Mouse (Mus musculus) intestine, embryonic 14.5 days (tissue): Measurements from ENCODE around the gene Foxj1. TPM values are rescaled to one million over a fixed set of nuclear protein-coding genes. Genes with fewer than 3 reads are reported as not detected.
"Not testable (repeated sequence)": the region's sequence is repeated elsewhere in the genome, so short reads cannot be mapped to it uniquely, and the experiment has no call there.

Experiments
- ATAC-seq: fragments of 200-750 bp; cut with Nextera tagmentation; replicated peaks from 2 replicates; pipeline ENCODE4 v1.8.0; 2017; ENCODE audit warnings: low read depth, moderate number of reproducible peaks, moderate TSS enrichment, moderate library complexity; ENCODE audit not compliant: low FRiP score, low TSS enrichment
- DNase-seq: peaks from one replicate; pipeline ENCODE4 v3.0.0-alpha.2; 2018; ENCODE audit warnings: low spot score
- H3K27ac ChIP-seq: fragments of 300-500 bp; sonication (generic); 2 replicates; pipeline ENCODE4 v1.5.1; 2014; ENCODE audit warnings: low read depth, mild to moderate bottlenecking, control low read depth
- H3K27me3 ChIP-seq: fragments of 300-500 bp; sonication (generic); replicated peaks from 2 replicates; pipeline ENCODE4 v1.6.1; 2014; ENCODE audit warnings: low read length, control low read depth; ENCODE audit not compliant: control insufficient read depth, insufficient read depth
- H3K36me3 ChIP-seq: fragments of 300-500 bp; sonication (generic); 2 replicates; pipeline ENCODE4 v1.6.1; 2014; ENCODE audit warnings: low read length, control low read depth; ENCODE audit not compliant: control insufficient read depth, insufficient read depth
- H3K4me1 ChIP-seq: fragments of 300-500 bp; sonication (generic); replicated peaks from 2 replicates; pipeline ENCODE4 v1.6.1; 2014; ENCODE audit warnings: low read length, control low read depth, mixed read lengths; ENCODE audit not compliant: control insufficient read depth, insufficient read depth
- H3K4me2 ChIP-seq: fragments of 300-500 bp; sonication (generic); 2 replicates; pipeline ENCODE4 v1.6.1; 2014; ENCODE audit warnings: low read length
- H3K4me3 ChIP-seq: fragments of 300-500 bp; sonication (generic); 2 replicates; pipeline ENCODE4 v1.5.1; 2014; ENCODE audit warnings: low read depth, low read length, control low read depth, mixed read lengths
- H3K9ac ChIP-seq: fragments of 300-500 bp; sonication (generic); 2 replicates; pipeline ENCODE4 v1.6.1; 2014; ENCODE audit warnings: mild to moderate bottlenecking, low read length
- H3K9me3 ChIP-seq: fragments of 300-500 bp; sonication (generic); 2 replicates; pipeline ENCODE4 v1.6.1; 2016; ENCODE audit warnings: low read length, control low read depth; ENCODE audit not compliant: control insufficient read depth
- WGBS: fragments of 180-500 bp; shearing (Covaris S2); extraction: QIAGEN DNeasy Blood & Tissue Kit; methylation state at CpG from one replicate; pipeline ENCODE4 v1.1.7; 2014; 5-methylcytosine and 5-hydroxymethylcytosine counted together
- polyA plus RNA-seq: library from polyadenylated mRNA; unstranded; fragments of >200 nt; fragmentation: Nextera tagmentation; extraction: Ambion mirVana; gene quantifications from 2 replicates; pipeline ENCODE4 v1.2.1, GENCODE M21; 2014

Foxj1 gene
- 0.95 and 0.97 TPM in 2 replicates for polyA plus RNA-seq

- H3K4me3 ChIP-seq, result peak within 1 kb of the TSS; percentile 61
- peak; percentile 99 for DNase-seq
Observed at GRCm38 (mm10) chr11:116335244-116336036, at the start of gene Foxj1. TSS of gene Foxj1 (minus strand) at chr11:116335399.

DNA sequence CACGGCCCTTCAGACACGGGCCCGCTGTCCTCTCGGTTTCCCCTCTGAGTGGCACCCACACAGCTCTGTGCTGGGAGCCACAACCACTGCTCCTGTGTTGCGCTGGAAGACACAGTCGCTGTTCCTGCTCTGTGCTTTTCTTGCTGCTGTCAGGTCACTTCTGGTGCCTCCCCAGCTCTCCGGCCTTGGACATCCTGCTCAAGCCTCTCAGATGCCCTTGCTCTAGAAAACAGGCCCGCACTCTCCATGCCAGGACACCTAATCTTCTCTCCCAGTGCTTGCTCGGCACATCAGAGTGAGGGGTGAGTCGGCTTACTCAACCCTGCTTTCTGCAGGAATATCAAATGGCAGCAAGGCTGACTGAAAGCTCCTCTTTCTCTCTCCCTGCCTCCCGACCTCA, 49.0 kb upstream of the Foxj1 start:
- Histone ChIP-seq H3K27me3 (no peaks in the 10 kb centered on the region), H3K9me3 (no peaks in the 10 kb centered on the region), H3K4me1 (peaks cover 13% of the 10 kb centered on the region), H3K27ac (no peak overlapping the region), H3K36me3 (0 out of 2 replicates have a peak, but pooled peaks cover 2% of the 10 kb centered on the region), H3K4me3 (no peak overlapping the region), H3K9ac (no peak overlapping the region), H3K4me2 (no peak overlapping the region)
- DNase-seq (no peak), ATAC-seq (no peak)
- WGBS, result 85% methylated on average over 11 of the region's 11 CpGs

More at GRCm38 (mm10) chr11:116335244-116336036, at the start of gene Foxj1:
- Histone ChIP-seq H3K4me2 (peak within 1 kb of the TSS; percentile 98), H3K36me3 (no peaks in the 10 kb centered on the region), H3K9me3 (no peaks in the 10 kb centered on the region), H3K27ac (no peak within 1 kb of the TSS), H3K27me3 (peaks cover 22% of the 10 kb centered on the region), H3K4me1 (peaks cover 30% of the 10 kb centered on the region), H3K9ac (peak within 1 kb of the TSS; percentile 55)
- WGBS, result under 1% methylated on average over 58 of the region's 61 CpGs
- ATAC-seq, result peak; percentile 85

DNA sequence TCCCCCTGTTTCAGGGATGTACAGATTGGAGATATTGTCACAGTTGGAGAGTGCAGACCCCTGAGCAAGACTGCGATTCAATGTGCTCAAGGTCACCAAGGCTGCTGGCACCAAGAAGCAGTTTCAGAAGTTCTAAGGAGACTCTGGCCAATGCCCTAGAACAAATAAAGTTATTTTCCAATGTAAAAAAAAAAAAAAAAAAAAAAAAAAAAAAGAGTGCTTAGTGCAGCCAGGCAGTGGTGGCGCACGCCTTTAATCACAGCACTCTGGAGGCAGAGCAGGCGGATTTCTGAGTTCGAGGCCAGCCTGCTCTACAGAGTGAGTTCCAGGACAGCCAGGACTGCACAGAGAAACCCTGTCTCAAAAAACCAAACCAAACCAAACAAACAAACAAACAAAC, 47.9 kb upstream of the Foxj1 start:
- not testable (repeated sequence) for H3K9me3 ChIP-seq, H3K4me2 ChIP-seq, H3K4me3 ChIP-seq, H3K27me3 ChIP-seq, DNase-seq, ATAC-seq, H3K36me3 ChIP-seq, H3K27ac ChIP-seq, H3K9ac ChIP-seq
- peaks cover 13% of the 10 kb centered on the region for H3K4me1 ChIP-seq
- 92% methylated on average over 5 of the region's 5 CpGs for WGBS

DNA sequence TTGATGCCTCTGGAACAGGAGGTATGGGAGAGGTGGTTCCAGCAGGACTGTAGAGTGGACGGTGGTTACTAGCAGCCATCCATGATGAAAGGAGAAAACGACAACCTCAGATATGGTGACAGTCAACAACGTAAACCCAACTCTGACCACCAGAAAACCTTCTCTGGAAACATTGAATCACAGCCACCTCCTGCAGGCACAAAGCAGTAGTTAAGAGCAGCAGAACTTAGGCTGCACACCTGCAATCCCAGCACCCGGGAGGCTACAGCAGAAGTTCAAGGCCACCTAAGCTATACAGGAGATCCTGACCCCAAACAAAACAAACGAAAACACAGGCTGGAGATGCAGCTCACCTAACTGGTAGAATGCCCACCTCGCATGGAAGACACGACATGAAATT, 45.6 kb upstream of the Foxj1 start:
- Histone ChIP-seq H3K27ac (no peak overlapping the region), H3K36me3 (0 out of 2 replicates have a peak, but pooled peaks cover 2% of the 10 kb centered on the region), H3K4me1 (no peaks in the 10 kb centered on the region), H3K27me3 (no peaks in the 10 kb centered on the region), H3K9ac (no peak overlapping the region), H3K9me3 (no peaks in the 10 kb centered on the region), H3K4me3 (no peak overlapping the region), H3K4me2 (no peak overlapping the region)
- ATAC-seq (no peak), DNase-seq (no peak)
- WGBS, result 84% methylated on average over 7 of the region's 7 CpGs

- DNase-seq, result no peak
- 83% methylated on average over 6 of the region's 6 CpGs for WGBS
- no peak for ATAC-seq
- Histone ChIP-seq H3K9ac (no peak overlapping the region), H3K36me3 (0 out of 2 replicates have a peak, but pooled peaks cover 2% of the 10 kb centered on the region), H3K4me3 (no peak overlapping the region), H3K27ac (no peak overlapping the region), H3K27me3 (no peaks in the 10 kb centered on the region), H3K4me1 (no peaks in the 10 kb centered on the region), H3K4me2 (no peak overlapping the region), H3K9me3 (no peaks in the 10 kb centered on the region)
Observed at GRCm38 (mm10) chr11:116379530-116379929, 44.3 kb upstream of the Foxj1 start.

DNA sequence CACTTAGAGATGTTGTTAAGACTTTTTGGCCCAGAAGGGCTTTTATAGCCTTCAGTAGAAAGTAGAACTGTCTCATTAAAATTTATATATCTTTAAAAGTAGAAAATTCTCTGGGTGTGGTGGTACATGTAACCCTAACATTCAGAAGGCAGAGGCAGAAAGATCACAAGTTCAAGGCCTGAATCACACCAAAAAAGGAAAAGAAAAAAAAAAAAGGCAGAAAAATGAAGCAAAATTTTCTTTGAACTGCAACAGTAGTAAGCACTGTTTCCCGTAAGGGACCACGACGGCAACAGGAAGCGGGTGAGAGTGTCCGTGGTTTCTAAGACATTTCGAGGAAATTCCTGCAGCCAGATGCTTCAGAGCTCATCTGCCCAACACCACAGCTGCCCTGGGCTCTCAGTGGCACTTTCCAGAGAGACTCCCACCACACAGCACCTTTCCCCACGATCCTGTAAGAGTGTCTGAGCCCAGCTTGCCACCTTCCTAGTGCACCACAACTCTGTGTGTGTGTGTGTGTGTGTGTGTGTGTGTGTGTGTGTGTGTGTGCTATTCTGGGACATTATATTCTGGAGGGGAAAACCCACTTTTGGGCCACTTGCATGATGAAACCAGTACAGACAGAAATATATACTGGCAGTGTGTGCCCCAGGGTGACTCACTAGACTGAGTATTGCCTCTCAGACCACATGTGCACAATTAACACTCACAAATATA, 41.9 kb upstream of the Foxj1 start:
- no peak overlapping the region for H3K9ac ChIP-seq
- no peak overlapping the region for H3K4me2 ChIP-seq
- 52% methylated on average over 7 of the region's 7 CpGs for WGBS
- ATAC-seq (no peak), DNase-seq (no peak)
- H3K36me3 ChIP-seq, result 0 out of 2 replicates have a peak, but pooled peaks cover under 1% of the 10 kb centered on the region
- H3K4me3 ChIP-seq, result no peak overlapping the region
- no peaks in the 10 kb centered on the region for H3K27me3 ChIP-seq
- H3K4me1 ChIP-seq, result peaks cover 3% of the 10 kb centered on the region; the same call in 1 of the 2 replicates
- no peaks in the 10 kb centered on the region for H3K9me3 ChIP-seq
- no peak overlapping the region for H3K27ac ChIP-seq

GRCm38 (mm10) chr11:116371894-116372450, 36.8 kb upstream of the Foxj1 start:
- Histone ChIP-seq H3K4me1 (peaks cover 13% of the 10 kb centered on the region; the same call in 1 of the 2 replicates), H3K27me3 (no peaks in the 10 kb centered on the region), H3K27ac (no peak overlapping the region), H3K4me2 (no peak overlapping the region), H3K9me3 (no peaks in the 10 kb centered on the region), H3K4me3 (no peak overlapping the region), H3K9ac (no peak overlapping the region), H3K36me3 (no peaks in the 10 kb centered on the region)
- 77% methylated on average over 4 of the region's 4 CpGs for WGBS
- no peak for ATAC-seq
- no peak for DNase-seq

- Histone ChIP-seq H3K27me3 (no peaks in the 10 kb centered on the region), H3K4me1 (peaks cover 13% of the 10 kb centered on the region; the same call in 1 of the 2 replicates), H3K4me2 (no peak overlapping the region), H3K9ac (no peak overlapping the region), H3K36me3 (no peaks in the 10 kb centered on the region), H3K9me3 (no peaks in the 10 kb centered on the region), H3K27ac (no peak overlapping the region), H3K4me3 (no peak overlapping the region)
- 49% methylated on average over 5 of the region's 5 CpGs for WGBS
- ATAC-seq (no peak), DNase-seq (no peak)
Observed at GRCm38 (mm10) chr11:116369633-116370032, 34.4 kb upstream of the Foxj1 start.
